Mouse (Mus musculus): Measurements from ENCODE around the gene Dnase2a. TPM values are rescaled to one million over a fixed set of nuclear protein-coding genes. Genes with fewer than 3 reads are reported as not detected.

Gene Dnase2a
- total and polyA plus RNA-seq, 3 experiments: 53.7 to 83.4 TPM; not detected in 1

GRCm38 (mm10) chr8:84913960-84914359, 5.6 kb downstream of the Dnase2a start (continued):
- TF ChIP-seq NRF1 (IDR thresholded peaks at IDR 0.05; ENCODE audit: insufficient read depth, low read depth, low read length, poor library complexity, severe bottlenecking) (no peak), MAFK (IDR thresholded peaks at IDR 0.05; ENCODE audit: borderline replicate concordance, low read depth, low read length) (peak; percentile 71; the same call in 1 of the 2 replicates), ETS1 (IDR thresholded peaks at IDR 0.05; ENCODE audit: low read depth, low read length) (no peak), NELFE (IDR thresholded peaks at IDR 0.05; ENCODE audit: low read depth, low read length) (no peak), CTCF (IDR thresholded peaks at IDR 0.05 in 2 of 3, conservative IDR thresholded peaks at IDR 0.05 in 1 of 3; ENCODE audit: control insufficient read depth in 1 of 3, insufficient read depth in 1 of 3, low read depth in 2 of 3, low read length in 3 of 3, poor library complexity in 1 of 3, severe bottlenecking in 1 of 3) (peak; percentile 69 to 79 (median 70)), MXI1 (IDR thresholded peaks at IDR 0.05; ENCODE audit: low read depth, low read length) (no peak; the same call in 1 of the 2 replicates), E2F4 (IDR thresholded peaks at IDR 0.05; ENCODE audit: borderline replicate concordance, low read depth, low read length) (no peak), RAD21 (IDR thresholded peaks at IDR 0.05; ENCODE audit: low read depth, low read length) (peak; percentile 55), SIN3A (IDR thresholded peaks at IDR 0.05; ENCODE audit: low read length) (peak; percentile 55; the same call in 1 of the 2 replicates), USF1 (IDR thresholded peaks at IDR 0.05; ENCODE audit: low read depth, low read length) (no peak), MAX (IDR thresholded peaks at IDR 0.05; ENCODE audit: low read length) (no peak), UBTF (IDR thresholded peaks at IDR 0.05; ENCODE audit: borderline replicate concordance, insufficient read depth, low read depth, low read length) (no peak), MEF2A (IDR thresholded peaks at IDR 0.05; ENCODE audit: extremely low read depth, insufficient replicate concordance, low read depth, low read length, poor library complexity, severe bottlenecking) (no peak)

GRCm38 (mm10) chr8:84915269-84915668, 6.9 kb downstream of the Dnase2a start:
- TF ChIP-seq NELFE (IDR thresholded peaks at IDR 0.05; ENCODE audit: low read depth, low read length) (no peak), ZC3H11A (IDR thresholded peaks at IDR 0.05; ENCODE audit: low read depth, low read length) (no peak), MAX (IDR thresholded peaks at IDR 0.05; ENCODE audit: low read length) (no peak), MAZ (IDR thresholded peaks at IDR 0.05; ENCODE audit: low read depth, low read length) (no peak), BHLHE40 (IDR thresholded peaks at IDR 0.05; ENCODE audit: borderline replicate concordance, low read depth, low read length) (no peak), RCOR1 (IDR thresholded peaks at IDR 0.05; ENCODE audit: low read depth, low read length) (no peak), USF2 (IDR thresholded peaks at IDR 0.05; ENCODE audit: borderline replicate concordance in 1 of 2, insufficient read depth in 1 of 2, low read depth in 1 of 2, low read length in 2 of 2) (no peak), POLR2AphosphoS2 (IDR thresholded peaks at IDR 0.05; ENCODE audit: low read length) (no peak), TBP (IDR thresholded peaks at IDR 0.05; ENCODE audit: low read depth, low read length) (no peak)
- DNase-seq (ENCODE audit: low read depth, low spot score): no peak
- Histone ChIP-seq H3K4me3 (ENCODE audit: control insufficient read depth in 1 of 2, insufficient read depth in 1 of 2, low read depth in 2 of 2, low read length in 2 of 2) (no peak overlapping the region), H3K27ac (ENCODE audit: control insufficient read depth, low read depth, low read length) (no peak overlapping the region), H3K9me3 (replicated peaks; ENCODE audit: insufficient read depth, low read length) (no peaks in the 10 kb centered on the region), H3K9ac (ENCODE audit: control insufficient read depth, low read depth, low read length, poor library complexity, severe bottlenecking) (no peak overlapping the region), H3K27me3 (ENCODE audit: control insufficient read depth in 1 of 2, insufficient read depth in 2 of 2, low read length in 2 of 2) (no peaks in the 10 kb centered on the region), H3K79me2 (ENCODE audit: control insufficient read depth, insufficient read depth, low read length, poor library complexity) (peaks cover 19% of the 10 kb centered on the region), H3K4me1 (ENCODE audit: control insufficient read depth in 1 of 2, insufficient read depth in 2 of 2, low read length in 2 of 2) (peaks cover under 1 to 33% of the 10 kb centered on the region in 2 experiments; a peak in 3 of 4 replicates), H3K36me3 (ENCODE audit: control insufficient read depth in 1 of 2, insufficient read depth in 2 of 2, low read length in 2 of 2) (peaks cover 0 to 26% of the 10 kb centered on the region in 2 experiments; a peak in 2 of 4 replicates)
